Mouse (Mus musculus) adrenal gland (tissue): Measurements from ENCODE around the gene Otoa.

ENCODE experiments used
- intact Hi-C: fragments of 180-260 bp; cut with DNase I; formaldehyde crosslinking; loops from one replicate; pipeline ENCODE4 v1.15.1; 2025
- long read RNA-seq, 2 experiments: library from polyadenylated mRNA; unstranded; transcript quantifications; one replicate each; pipeline ENCODE4 v2.0.0; 2020; ENCODE audit warnings: borderline replicate concordance in 1 of 2; ENCODE audit not compliant: insufficient replicate concordance in 1 of 2

Otoa gene
- long read RNA-seq, experiment 1, partial matches to known transcripts, result 0 of 1 reads
- long read RNA-seq, experiment 1, other reads (novel, unspliced or antisense), result 0 of 1 reads
- long read RNA-seq, experiment 2, result 0 reads

- intact Hi-C loops, result no loop called here
Observed at GRCm38 (mm10) chr7:121081350-121081749, at the start of gene Otoa. Gene Otoa, plus strand, starts transcription at chr7:121081650.

- intact Hi-C loops, result loop anchor here (5.0 to 10.0 kb wide), 2 partner anchors 52 to 189 kb away; partner anchors contain the start of genes Cdr2, Eef2k and Mfsd13b
Observed at GRCm38 (mm10) chr7:121033856-121034652, 47.4 kb upstream of the Otoa start, which contains the start of gene Mettl9. Gene Mettl9, plus strand, starts transcription at chr7:121034445.

GRCm38 (mm10) chr7:121034701-121035141 is 46.7 kb upstream of the Otoa start:
- intact Hi-C loops, result loop anchor here (5.0 to 10.0 kb wide), 2 partner anchors 52 to 190 kb away; partner anchors contain the start of genes Cdr2, Eef2k and Mfsd13b

GRCm38 (mm10) chr7:121035161-121035721 is 46.2 kb upstream of the Otoa start:
- intact Hi-C loops, result loop anchor here (10.0 kb wide), 1 partner anchor 190 kb away; the partner anchor contains the start of gene Eef2k

GRCm38 (mm10) chr7:121040595-121040994 is 40.9 kb upstream of the Otoa start:
- intact Hi-C loops, result no loop called here

- intact Hi-C loops, result no loop called here
Observed at GRCm38 (mm10) chr7:121041989-121042388, 39.5 kb upstream of the Otoa start.

GRCm38 (mm10) chr7:121043004-121043403 is 38.4 kb upstream of the Otoa start:
- intact Hi-C loops, result no loop called here

DNA sequence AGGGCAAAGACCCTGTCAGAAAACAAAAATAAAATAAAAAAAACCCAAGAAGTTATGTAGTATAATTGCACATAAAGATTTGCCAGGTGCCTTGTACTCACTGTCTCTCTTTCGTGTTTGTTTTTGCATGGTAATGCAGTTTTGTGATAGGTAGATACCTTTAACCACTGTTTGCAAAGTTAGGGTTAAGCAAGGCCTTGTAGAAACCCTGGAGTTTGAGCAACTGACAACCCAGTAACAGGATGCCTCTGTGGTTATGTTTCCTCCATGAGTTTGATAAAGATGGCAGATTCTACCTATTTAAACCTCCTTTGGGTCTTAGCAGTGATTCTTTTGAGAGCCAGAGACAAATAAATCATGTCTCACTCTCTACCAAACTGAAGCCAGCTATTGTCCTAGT is 37.9 kb upstream of the Otoa start:
- intact Hi-C loops, result no loop called here

DNA sequence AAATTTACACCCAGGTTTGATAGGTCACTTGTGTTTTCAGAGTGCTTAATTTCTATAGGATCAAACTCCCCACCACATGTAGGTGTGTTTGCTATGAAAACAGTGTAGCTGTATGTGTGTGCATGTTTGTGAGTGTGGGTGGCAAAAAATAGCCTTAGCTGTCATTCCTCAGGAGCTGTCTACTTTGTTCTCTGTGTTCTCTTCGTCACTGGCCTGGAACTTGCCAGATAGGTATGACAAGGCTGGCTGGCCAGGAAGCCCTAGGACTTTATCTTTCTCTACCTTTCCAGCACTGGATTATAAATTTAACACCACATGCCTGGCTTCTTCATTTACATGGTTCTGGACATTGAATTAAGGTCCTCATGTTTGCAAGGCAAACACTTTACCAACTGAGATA is 37.2 kb upstream of the Otoa start:
- intact Hi-C loops, result no loop called here

DNA sequence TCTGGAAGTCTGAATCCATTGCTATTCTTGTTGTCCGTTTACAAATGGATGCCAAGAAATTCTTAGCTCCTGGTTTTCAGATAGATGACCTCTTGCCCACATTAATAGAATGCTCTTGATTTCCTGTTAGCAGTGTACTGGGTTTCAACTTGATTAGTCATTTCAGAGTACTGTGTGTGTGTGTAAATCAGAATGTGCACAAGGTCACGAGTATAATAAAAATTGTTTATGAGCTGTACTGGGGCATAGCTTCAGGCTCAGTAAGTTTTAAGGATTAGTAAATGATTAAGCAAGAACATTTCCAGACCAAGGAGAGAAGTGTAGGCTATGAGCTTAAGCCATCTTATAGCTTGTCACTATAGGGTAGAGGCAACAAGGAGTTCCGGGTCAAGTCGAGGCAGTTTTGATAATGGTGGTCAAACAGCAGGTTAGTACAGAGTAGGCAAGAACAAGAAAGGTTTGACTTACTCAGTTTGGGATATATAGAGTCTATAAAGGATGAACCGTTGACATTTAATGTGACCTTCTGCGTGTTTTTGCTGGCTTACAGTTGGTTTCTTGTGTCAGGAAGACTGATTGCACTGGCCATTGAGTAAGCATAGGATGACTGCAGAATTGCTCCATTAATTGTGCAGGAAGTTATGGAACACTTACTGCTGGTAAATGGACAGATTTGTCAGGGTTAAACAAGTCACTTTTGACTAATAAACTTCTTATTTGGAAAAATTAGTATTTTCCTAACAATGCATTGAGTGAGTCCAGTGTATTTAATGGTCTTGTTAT is 35.6 kb upstream of the Otoa start:
- intact Hi-C loops, result no loop called here

DNA sequence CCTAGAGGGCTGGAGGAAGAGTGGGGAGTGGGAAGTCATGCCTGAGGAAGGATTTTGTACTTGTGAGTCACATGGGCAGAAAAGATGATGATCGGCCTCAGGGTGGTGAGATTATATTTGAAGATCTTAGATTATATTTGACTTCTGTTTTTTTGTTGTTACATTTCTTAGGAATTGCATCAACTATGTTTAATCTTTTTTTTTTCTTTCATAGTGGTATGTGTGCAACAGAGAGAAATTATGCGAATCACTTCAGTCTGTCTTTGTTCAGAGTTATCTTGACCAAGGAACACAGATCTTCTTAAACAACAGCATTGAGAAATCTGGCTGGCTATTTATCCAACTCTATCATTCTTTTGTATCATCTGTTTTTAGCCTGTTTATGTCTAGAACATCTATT is 33.8 kb upstream of the Otoa start:
- intact Hi-C loops, result no loop called here

DNA sequence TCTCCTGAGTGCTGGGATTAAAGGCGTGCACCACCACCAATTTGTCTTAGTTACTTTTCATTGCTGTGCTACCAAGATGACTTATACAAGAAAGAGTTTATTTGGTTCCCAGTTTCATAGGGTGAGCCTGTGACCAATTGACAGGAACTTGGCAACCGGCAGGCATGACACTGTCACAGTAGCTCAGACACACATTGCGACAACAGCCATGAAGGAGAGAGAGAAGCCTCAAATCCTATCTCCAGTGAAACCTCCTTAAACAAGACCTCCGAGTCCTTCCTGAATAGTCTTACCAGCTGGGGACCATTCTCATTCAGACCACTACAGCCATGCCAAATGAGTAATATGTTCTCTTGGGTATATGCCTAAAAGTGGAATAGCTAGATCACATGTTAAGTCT is 28.4 kb upstream of the Otoa start:
- intact Hi-C loops, result no loop called here

DNA sequence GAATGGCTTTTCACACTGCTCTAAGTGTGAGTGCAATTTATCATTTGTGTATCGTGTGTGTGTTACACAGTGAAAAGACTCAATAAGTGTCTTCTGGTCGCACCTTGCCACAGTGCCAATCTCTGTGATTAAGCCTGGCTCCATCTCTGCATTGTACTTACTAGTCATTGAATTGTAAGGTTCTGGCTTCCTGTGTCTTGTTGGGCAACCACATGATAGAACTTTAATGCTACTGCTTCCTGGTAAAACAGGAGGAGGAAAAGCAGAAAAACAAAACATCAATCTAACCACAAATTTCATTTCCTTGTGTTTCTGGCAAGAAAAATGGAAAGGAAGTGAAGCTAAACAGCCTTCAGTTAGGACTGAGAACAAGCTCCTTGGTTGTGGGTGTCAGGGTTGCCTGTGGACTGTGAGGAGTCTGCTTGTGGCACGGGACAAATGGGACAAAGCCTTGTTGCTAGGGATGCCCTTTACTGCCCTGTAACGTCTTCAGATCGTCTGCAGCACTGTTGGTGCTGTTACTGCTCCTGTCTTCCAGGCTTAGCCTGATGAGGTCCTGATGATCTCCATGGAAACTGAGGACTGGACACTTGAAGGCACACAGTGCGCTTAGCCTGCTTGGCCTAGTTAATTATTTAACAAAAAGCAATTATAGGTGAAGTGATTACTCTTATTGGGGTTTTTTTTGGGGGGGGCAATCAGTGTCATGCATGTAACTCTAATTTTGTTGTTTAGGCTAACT is 21.8 kb upstream of the Otoa start:
- intact Hi-C loops, result loop anchor here (5.0 to 10.0 kb wide), 2 partner anchors 37 to 225 kb away; no protein-coding TSS in a partner anchor

GRCm38 (mm10) chr7:121064309-121064708 is 17.1 kb upstream of the Otoa start:
- intact Hi-C loops, result loop anchor here (2.0 to 10.0 kb wide), 3 partner anchors 42 to 230 kb away; no protein-coding TSS in a partner anchor

DNA sequence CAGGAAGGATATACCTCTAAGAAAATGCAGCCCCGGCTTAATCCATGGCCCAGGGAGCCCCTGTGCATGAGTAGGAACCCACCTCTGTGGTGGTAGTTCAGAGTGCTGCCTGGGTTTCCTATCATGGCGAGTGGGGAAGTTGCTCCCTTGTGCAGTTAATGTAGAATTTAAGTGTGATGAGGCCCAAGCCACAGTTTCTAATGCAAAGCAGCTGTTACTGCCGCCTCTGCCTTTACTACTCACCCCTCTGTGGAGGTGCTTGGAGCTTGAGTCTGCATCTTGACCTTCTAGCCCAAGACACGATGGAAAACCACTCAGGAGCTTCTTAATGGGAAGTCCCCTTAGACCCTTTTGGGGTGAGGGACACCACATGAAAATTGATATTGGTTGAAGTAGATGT is 10.2 kb upstream of the Otoa start:
- intact Hi-C loops, result no loop called here

DNA sequence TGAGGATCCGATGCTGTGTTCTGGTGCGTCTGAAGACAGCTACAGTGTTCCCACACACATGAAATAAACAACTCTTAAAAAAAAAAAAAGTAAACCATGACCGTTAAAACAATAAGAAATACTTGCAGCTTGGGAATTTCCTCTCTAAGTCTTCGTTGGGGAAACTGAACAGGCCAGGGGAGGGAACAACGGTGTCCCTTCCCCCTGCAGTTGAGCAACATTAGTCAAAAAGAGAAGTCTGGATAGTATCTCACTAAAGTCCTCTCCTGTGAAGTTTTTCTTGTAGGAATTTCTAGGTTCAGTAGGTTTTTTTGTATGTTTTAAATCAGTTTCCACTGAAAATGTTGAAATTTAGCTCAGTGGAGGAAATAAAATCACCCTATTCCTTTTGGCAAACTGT is 8.9 kb upstream of the Otoa start:
- intact Hi-C loops, result no loop called here

DNA sequence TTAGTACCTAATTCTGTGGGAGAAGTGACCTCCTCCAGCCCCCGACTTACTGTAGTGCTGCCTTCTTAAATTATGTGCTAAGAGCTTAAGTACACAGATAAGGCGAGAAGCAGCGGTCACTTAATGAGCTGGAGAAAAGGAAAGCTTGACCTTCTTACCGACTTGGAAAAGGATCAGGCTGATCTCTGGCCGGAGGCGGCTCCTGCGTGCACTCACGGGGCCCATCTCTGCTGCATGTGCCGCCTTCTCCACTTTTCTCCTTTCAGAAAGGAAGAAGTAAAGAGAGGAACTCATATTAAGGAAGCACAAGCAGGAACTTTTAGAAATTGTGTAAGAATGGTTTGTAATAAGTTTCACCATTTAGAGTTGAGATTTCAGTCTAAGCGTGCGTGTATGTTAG is 7.2 kb upstream of the Otoa start, which contains the start of gene Igsf6:
Gene Igsf6 (minus strand): TSS at position 292 of the 400 bp plus-strand sequence.
- intact Hi-C loops, result no loop called here

- intact Hi-C loops, result no loop called here
Observed at GRCm38 (mm10) chr7:121074801-121075400, 6.5 kb upstream of the Otoa start.

DNA sequence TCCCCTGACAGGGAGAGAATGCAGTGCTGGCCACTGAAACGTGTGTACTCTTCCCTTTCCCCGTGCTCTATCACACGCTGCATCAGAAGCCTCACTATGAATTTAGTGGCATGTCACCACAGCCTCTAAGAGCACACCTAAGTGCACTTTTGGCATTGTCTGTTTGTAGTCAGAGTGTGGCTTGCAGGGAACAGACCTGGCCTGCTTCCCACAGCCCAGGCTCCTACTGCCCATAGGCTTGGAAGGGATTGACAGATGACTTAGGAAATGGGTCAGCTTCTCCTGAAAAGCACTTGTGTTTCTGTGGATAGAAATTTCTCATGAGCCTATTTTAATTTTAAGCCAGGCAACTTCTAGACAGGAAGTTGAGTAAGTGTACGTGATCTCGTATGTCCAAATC is 6.0 kb upstream of the Otoa start:
- intact Hi-C loops, result no loop called here

DNA sequence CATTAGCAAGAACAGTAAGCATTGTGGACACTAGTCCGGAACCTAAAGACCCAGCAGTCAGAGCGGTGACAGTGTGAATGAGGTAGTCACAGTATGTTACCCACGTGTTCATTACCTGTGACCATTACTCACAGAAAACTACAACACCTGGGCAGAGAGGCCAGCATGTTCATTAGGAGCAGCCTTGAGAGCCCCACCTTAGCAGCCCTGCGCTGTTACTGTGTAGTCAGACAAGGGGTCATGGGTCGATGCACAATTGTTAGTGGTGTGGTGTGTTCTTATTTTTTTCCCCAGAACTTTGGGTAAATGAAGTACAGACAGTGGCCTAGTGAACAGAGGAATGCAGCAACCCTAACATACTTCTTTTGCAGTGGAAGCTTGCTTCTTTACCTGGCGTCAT is 4.1 kb upstream of the Otoa start:
- intact Hi-C loops, result loop anchor here (1.0 kb wide), 1 partner anchor 43 kb away; no protein-coding TSS in a partner anchor
